Mouse (Mus musculus) heart, adult 11 months (tissue): Measurements from ENCODE around the gene Lrmda.

Experiments used
- DNase-seq: peaks from one replicate; pipeline ENCODE4 v3.0.0; 2022

Lrmda gene

DNA sequence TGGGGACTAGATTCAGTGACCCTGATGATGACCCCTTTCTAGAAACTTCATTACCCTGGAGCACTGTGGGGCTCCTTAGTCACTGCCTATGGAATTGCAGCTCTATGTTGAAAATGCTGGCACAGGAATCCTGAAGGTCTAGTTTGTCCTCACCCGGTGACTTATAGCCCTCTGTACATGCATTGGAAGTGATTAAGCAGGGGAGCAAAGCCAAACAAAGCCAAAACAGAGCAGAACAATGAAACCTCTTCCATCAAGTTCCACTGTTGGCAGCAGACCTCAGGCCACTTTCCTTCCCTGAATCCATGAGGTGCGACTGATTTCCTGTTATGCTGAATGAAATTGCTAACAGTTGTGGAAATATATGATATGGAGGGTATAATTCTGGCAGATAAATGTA lies 578.0 kb downstream of the Lrmda start:
- DNase-seq = peak; percentile 71

DNA sequence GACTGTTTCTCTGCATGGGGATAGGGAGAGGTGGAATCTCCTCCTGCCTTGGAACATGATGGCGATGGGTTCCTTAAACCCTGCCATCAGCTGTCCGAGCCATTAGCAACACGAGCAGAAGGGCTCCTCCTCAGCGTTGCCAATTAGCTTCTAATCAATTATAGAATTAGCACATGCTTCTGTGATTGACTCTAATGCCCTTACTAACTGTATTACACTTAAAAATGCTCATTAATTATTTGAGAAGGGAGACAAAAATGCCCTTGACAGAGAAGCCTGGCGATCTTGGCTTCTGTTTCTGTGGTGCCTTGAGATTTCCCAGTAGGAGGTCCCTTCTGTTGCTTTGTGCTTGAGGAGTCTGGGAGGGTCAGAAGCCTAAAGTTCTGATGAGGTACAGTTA lies 579.1 kb downstream of the Lrmda start:
- DNase-seq = no peak

DNA sequence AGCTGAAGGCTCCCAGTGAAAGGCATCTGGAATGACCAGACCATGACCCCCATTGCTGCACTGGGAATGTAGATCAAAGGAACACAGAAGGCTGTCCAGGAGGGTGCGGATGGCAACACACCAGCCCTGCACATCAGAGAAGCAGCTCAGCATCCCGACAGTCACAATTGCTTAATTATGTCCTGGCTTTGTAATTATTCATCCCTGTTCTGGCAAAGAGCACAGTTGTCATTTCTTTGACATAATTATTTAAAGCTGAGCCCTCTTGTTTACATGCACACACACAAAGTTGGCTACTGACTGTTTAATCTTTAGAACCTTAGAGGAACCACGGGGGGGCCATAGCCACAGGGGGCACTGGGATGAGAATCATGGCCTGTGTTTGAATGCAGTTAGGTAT lies 580.7 kb downstream of the Lrmda start:
- peak; percentile 44 for DNase-seq

GRCm38 (mm10) chr14:22602308-22602707 lies 582.8 kb downstream of the Lrmda start:
- no peak for DNase-seq

DNA sequence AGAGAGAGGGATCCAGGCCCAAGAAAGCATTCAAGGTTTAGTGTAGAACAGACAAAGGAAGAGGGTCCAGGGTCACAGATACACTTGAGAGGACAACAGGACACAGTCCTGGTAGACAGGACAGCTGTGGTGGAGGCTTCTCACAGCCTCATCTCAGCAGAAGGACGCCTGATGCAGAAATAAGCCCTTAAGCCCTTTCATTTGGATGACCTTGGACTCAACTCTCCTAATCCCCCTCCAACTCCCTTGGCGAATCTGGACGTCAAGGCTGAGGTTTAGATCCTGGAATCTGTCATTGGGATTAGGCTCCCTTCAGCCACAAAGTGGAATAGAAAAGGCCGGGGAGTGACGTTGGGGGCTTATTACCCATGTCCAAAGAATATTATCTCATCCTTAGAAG lies 589.1 kb downstream of the Lrmda start:
- peak; percentile 53 for DNase-seq

DNA sequence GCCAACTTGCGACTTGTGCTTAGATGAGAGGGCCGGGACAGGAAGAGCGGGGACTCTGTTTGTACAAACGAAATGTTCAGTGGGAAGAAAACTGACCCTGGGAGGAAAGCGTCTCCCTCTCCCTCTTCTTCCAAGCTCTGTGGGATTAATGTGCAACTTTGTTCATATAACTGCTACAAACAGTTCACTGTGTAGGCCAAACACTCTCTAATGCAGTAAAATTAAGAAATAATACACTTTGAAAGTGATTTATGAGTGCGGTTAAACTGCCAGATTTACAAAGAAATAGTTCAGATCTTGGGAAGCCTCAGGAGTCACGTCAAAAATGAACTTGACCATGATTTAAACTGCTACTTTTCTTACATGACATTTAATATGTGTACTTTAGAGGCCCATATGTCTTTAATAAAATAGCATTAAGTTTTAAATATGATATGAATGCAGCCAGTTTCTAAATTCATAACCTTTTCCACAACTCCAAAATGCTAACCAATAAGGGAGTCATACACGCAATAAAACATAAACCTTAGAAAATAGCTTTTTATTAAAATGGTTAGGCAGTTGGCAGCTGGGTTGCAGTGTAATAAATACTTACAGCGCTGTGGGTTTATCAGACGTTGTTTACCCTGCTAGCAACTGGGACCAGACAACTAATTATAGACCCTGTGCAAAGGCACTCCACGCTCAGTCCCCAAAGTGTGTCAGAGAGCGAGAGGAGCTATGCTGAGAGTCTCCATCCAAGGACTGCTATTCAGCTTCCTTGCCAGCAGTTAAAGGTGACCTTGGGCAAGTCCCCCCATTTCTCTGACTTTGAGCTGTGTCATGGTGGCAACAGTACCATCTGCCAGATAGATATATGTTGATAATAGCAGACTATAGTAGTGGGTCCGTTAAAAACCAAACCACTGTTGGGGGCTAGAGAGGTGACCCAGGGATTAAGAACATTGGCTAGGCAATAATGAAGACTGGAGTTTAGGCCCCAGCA lies 590.0 kb downstream of the Lrmda start:
- DNase-seq = peak; percentile 74

DNA sequence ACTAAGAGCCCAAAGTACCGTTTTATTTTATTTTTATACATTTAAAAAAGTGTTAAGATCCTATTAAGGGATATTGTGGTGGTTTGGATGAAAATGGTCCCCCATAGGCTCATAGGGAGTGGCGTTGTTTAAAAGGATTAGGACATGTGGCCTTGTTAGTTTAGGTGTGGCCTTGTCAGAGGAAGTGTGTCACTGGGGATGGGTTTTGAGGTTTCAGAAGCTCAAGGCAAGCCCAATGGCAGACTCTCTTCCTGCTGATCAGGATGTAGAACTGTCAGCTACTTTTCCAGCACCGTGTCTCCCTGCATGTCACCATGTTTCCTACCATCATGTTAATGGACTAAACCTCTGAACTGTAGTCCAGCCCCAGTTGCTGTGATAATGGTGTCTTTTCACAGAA lies 591.5 kb downstream of the Lrmda start:
- DNase-seq = peak; percentile 12

- DNase-seq = no peak
These were observed 600.7 kb downstream of the Lrmda start for GRCm38 (mm10) chr14:22620191-22620590.

DNA sequence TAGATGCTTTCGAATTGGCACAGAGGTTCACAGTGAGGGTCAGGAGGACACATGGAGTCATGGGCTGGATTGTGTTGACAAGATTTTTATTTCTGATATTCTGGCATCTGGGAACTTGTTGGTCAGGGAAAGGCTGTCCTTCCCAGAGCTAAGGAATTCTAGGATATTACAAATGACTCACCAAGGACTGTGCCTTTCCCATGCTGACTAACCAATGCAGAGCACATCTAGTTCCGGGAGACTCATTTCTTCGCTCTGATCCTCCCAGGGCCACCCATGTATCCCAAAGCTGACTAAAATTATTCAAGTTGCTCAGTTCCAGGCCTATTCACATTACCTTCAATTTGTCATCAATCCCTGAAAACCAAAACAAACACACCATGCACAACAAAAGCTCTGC lies 602.4 kb downstream of the Lrmda start:
- peak; percentile 37 for DNase-seq

GRCm38 (mm10) chr14:22627105-22627829 lies 607.8 kb downstream of the Lrmda start:
- peak; percentile 75 for DNase-seq

- DNase-seq = peak; percentile 55
These were observed 610.9 kb downstream of the Lrmda start for GRCm38 (mm10) chr14:22630361-22630867.

DNA sequence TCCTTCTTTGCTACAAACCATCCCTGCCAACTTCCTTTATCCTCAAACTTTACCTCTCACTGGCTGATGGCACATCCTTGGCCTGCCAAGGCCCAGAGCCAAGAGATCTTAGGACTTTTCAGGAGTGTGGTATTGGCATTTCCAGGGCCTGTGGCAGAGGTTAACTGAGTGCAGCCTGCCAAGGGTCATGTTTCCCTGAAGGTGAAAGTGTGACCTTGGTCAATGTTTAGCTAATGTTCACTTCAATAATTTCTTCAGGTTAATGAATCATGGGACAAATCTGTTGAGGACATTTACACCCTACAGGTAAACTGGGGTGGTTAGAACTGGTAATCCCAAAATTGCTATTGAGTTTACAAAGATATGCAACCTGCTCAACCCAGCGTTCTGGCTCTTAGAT lies 614.1 kb downstream of the Lrmda start:
- peak; percentile 36 for DNase-seq

DNA sequence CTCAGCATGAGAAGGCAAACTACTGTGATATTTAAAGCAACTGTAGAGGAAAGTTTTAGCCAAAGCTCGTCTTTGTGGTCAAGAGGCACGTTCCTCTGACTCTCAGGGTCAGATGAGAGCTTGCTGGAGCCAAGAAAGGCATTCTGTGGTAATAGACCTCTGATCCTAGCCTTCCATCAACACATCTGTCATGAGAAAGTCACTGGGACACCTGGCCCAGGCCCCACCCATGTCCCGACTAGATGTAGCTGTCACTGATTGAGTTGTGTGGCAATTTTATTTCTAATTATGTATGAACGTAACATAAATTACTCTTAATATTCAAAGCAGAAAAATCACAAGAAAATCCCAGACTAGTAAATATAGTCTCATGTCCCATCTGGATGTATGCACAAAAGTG lies 624.0 kb downstream of the Lrmda start:
- peak; percentile 72 for DNase-seq

- DNase-seq = peak; percentile 98
These were observed 628.5 kb downstream of the Lrmda start for GRCm38 (mm10) chr14:22647879-22648611.

DNA sequence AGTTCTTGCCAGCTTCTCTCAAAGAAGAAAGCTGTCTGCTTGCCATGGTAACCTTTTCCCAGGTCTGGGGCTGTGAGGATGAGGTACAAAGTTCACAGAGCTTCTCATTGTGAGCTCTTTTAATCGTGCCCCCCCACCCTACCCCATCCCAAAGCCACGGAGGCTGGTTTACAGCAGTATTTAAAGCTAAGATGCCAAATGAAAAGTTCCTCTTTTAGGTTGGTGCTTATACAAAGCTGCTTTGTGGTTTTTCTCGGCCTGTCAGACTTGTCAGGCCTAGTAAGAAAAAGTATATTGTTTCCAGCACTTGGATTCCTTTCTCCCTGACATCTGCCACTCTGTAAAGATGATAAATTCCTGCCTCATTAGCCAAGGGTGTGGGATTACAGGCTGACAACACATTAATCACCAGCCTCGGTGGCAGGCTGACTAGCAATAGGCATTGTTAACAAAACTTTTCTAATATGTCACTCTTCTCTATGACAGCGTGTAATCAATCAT lies 629.9 kb downstream of the Lrmda start:
- peak; percentile 10 for DNase-seq

DNA sequence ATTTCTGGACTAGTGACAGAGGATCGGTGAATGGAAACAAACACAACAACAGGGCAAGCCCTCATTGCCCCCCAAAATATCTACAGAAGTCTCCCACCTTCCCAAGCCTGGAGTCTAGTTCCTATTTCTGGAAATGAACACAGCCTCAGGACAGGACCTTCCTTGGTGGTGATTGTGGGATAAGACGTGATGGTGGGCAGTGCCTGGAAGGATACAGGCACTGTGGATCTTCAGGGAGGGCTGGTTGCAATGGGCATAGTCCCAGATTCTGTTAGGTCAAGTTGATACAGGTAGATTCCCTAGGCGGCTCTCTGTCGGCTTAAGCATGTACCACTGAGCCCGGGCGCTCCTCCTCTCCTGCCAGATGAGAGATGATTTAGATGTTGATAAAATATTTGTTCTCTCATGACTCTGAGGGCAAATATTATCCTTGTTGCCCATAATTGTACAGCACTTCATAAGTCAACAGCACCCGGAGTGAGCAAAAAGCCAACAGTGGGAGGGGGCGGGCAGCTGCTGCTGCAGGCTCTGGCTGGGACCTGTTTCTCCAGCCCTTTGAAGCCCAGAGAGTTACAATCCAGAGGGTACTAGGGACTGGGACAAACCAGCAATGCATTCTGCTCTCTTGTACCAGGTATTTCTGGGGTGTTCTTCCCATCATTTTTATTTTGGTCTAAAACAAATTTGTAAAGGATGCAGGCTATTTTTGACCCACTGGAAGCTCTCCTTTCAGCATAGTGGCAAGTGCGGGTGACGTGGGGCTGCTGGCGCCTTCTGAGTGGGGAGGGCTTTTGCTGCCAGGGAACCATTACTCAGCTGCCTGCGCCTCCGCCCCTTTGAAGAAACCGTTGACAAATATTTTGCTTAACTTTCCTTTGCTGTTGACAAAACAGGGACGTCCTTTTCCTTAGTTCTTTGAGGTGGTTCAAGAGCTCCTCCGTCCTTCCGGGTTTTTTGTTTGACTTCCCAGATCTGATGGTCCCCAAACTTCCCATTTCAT lies 630.8 kb downstream of the Lrmda start:
- DNase-seq = peak; percentile 93

GRCm38 (mm10) chr14:22651131-22651952 lies 631.8 kb downstream of the Lrmda start:
- peak; percentile 88 for DNase-seq

DNA sequence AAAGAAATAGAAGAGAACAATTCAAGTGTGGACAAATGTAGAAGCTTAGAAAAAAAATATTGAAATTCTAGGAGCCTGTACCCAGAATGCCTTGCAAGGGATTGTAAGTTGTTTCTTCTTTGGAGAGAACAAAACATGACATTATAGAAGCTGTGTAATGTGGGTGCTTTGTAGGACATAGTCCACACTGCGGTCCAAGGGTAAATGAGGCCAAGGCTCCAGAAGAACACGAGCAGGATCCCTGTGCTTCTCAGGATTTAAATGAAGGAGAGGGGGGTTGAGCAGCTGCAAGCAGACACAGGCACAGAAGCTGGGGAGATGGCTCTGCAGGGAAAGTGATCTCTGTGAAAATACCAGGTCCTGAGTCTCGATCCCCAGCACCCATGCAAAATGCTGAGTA lies 643.0 kb downstream of the Lrmda start:
- DNase-seq = peak; percentile 34

- DNase-seq = peak; percentile 46
These were observed 646.9 kb downstream of the Lrmda start for GRCm38 (mm10) chr14:22666437-22666836.

GRCm38 (mm10) chr14:22668302-22668701 lies 648.8 kb downstream of the Lrmda start:
- DNase-seq = no peak

DNA sequence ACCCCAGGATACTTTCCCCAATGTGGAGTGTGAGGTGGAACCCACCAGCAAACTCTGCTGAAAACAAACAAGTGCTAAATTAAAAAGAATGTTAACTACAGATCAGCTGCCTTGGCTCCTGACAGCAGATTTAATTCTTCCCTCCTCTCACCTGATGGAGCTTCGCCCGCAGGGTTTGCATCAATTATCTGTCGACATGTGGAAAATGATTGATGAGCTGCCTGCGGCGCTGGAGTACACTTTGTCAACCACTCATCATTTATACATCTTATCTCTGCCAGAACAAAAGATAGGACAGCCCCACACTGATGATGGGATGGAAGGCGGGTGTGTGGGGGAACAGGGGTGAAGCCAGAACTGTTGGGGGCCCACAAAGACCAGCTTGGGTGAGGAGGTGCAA lies 649.2 kb downstream of the Lrmda start:
- DNase-seq = peak; percentile 83
